Mouse (Mus musculus) thymus, adult 2 months (tissue): Measurements from ENCODE around the gene Eml5.

Source experiments
- CTCF ChIP-seq: fragments of 200-500 bp; IDR thresholded peaks from 2 replicates; pipeline ENCODE4 v1.5.1; 2012; ENCODE audit warnings: mild to moderate bottlenecking, control low read depth, low read length, moderate library complexity, borderline replicate concordance; ENCODE audit not compliant: control insufficient read depth, poor library complexity, insufficient read depth; ENCODE audit errors: extremely low read depth
- POLR2A ChIP-seq: fragments of 200-500 bp; IDR thresholded peaks from 2 replicates; pipeline ENCODE4 v1.6.1; 2012; ENCODE audit warnings: mild to moderate bottlenecking, low read length, control low read depth, moderate library complexity; ENCODE audit not compliant: control insufficient read depth, poor library complexity, insufficient read depth; ENCODE audit errors: extremely low read depth

DNA sequence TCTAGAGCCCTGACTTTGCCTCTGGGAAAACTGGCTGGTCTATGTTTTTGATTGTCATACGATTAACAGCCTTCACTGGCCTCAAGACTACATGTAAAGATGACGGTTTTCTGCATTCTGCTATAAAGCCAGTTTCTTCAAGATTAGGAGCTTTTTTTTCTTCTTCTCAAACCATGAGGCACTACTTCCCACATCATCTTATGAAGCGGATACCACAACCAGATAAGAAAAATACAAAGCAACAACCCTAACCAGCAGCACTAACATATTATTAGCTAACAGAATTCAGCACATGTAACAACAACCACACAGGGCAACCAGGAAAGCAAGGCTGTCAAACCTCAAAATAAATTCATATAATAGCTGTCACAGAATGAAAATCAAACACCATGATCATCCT is 63.3 kb downstream of the Eml5 start:
- TF ChIP-seq CTCF (no peak), POLR2A (no peak)
